In genomic region chr14:25841991-25842687, GRCm38 (mm10) we compare ENCODE assay signal across 8 mouse cellular contexts. TPM values are rescaled to one million over a fixed set of nuclear protein-coding genes. Genes with fewer than 3 reads are reported as not detected.
DNase-seq lines count a peak whose midpoint lies in the region; ATAC-seq and TF ChIP-seq lines count a peak whose summit lies in the region.

Gene Anxa11, plus strand, starts transcription at chr14:25842156.

- WGBS in forebrain, embryonic 13.5 days = under 1% methylated on average over 54 of the region's 54 CpGs
- WGBS in lung, embryonic 15.5 days = under 1% methylated on average over 54 of the region's 54 CpGs
- WGBS in olfactory bulb, adult 2 months = 1% methylated on average over 54 of the region's 54 CpGs

- no peaks in the 10 kb centered on the region for H3K9me3 ChIP-seq in forebrain, embryonic 13.5 days (replicated peaks)
- H3K9me3 ChIP-seq in lung, embryonic 15.5 days = no peaks in the 10 kb centered on the region

- H3K36me3 ChIP-seq in forebrain, embryonic 13.5 days (ENCODE audit: poor library complexity, severe bottlenecking) = no peaks in the 10 kb centered on the region
- H3K36me3 ChIP-seq in lung, embryonic 15.5 days = no peaks in the 10 kb centered on the region

- H3K4me1 ChIP-seq in forebrain, embryonic 13.5 days = peaks cover 15% of the 10 kb centered on the region
- peaks cover 20% of the 10 kb centered on the region for H3K4me1 ChIP-seq in lung, embryonic 15.5 days
- peaks cover 13% of the 10 kb centered on the region for H3K4me1 ChIP-seq in olfactory bulb, adult 2 months (ENCODE audit: control insufficient read depth, insufficient read depth, low read length)

- peak within 1 kb of the TSS; percentile 63 for H3K9ac ChIP-seq in forebrain, embryonic 13.5 days
- peak within 1 kb of the TSS; percentile 64 for H3K9ac ChIP-seq in lung, embryonic 15.5 days

- peak; percentile 67; the same call in 1 of the 2 replicates for ATAC-seq in forebrain, embryonic 13.5 days
- ATAC-seq in lung, embryonic 15.5 days (ENCODE audit: borderline replicate concordance, extremely low read depth, low FRiP score, low TSS enrichment) = peak; percentile 78

- TF ChIP-seq CTCF in olfactory bulb, adult 2 months (IDR thresholded peaks at IDR 0.05; ENCODE audit: insufficient read depth, low read depth, low read length) = no peak

- H3K4me3 ChIP-seq in forebrain, embryonic 13.5 days = peak within 1 kb of the TSS; percentile 51
- peak within 1 kb of the TSS; percentile 77 for H3K4me3 ChIP-seq in lung, embryonic 15.5 days
- peak within 1 kb of the TSS; percentile 56 for H3K4me3 ChIP-seq in olfactory bulb, adult 2 months (ENCODE audit: insufficient read depth, low read depth, low read length)

- peak within 1 kb of the TSS; percentile 98 for H3K4me2 ChIP-seq in forebrain, embryonic 13.5 days
- peak within 1 kb of the TSS; percentile 97 for H3K4me2 ChIP-seq in lung, embryonic 15.5 days

- DNase-seq in ES-CJ7 (ENCODE audit: low read depth, low spot score) = peak; percentile 92
- DNase-seq in c-Kit-positive CD71-positive TER-119-positive erythroid progenitor cells, embryonic 14.5 days (ENCODE audit: low spot score) = peak; percentile 74
- DNase-seq in heart, postnatal 10 days = peak; percentile 91 to 92
- peak; percentile 91 to 94 for DNase-seq in kidney, postnatal 4 days
- peak; percentile 92 for DNase-seq in thymus, postnatal 0 days (ENCODE audit: low spot score)

- intact Hi-C loops in heart, postnatal 10 days (cut with DNase I) = no loop called here

- no peak for TF ChIP-seq POLR2A in olfactory bulb, adult 2 months (IDR thresholded peaks at IDR 0.05; ENCODE audit: insufficient read depth, low read depth, low read length)

- H3K27ac ChIP-seq in forebrain, embryonic 13.5 days = no peak within 1 kb of the TSS
- H3K27ac ChIP-seq in lung, embryonic 15.5 days = no peak within 1 kb of the TSS
- no peak within 1 kb of the TSS for H3K27ac ChIP-seq in olfactory bulb, adult 2 months (ENCODE audit: insufficient read depth, low read depth, low read length)

- peaks cover 51% of the 10 kb centered on the region for H3K27me3 ChIP-seq in forebrain, embryonic 13.5 days
- H3K27me3 ChIP-seq in lung, embryonic 15.5 days = peaks cover 3% of the 10 kb centered on the region; the same call in 1 of the 2 replicates

RNA-seq across cellular contexts. Expression of gene Anxa11, which starts in this region (rescaled TPM):
- 1.8 and 2.1 TPM in 2 replicates for polyA plus RNA-seq in forebrain, embryonic 13.5 days (2015; fragmentation: Nextera tagmentation; extraction: Ambion mirVana)
- 10 to 100 TPM; 76.4 to 83.4 TPM for total RNA-seq in heart, postnatal 10 days (2021)
- polyA plus RNA-seq in lung, embryonic 15.5 days (2015; fragmentation: Nextera tagmentation; extraction: Ambion mirVana) = 23.3 and 26.1 TPM in 2 replicates
- not detected in 2 replicates for polyA plus RNA-seq in olfactory bulb, adult 2 months (2012; ENCODE audit: insufficient read depth, insufficient read length, low replicate concordance, missing spikeins)
- polyA plus RNA-seq in thymus, postnatal 0 days (2015; fragmentation: Nextera tagmentation; extraction: Ambion mirVana) = 48.4 and 49.0 TPM in 2 replicates
